Mouse (Mus musculus) neural tube, embryonic 10.5 days (tissue): ENCODE results near the gene Ptpn13.
A peak's percentile ranks its signal among the peaks of the same experiment; 100 is the strongest.

Experiments
- DNase-seq: peaks from one replicate; pipeline ENCODE4 v3.0.0-alpha.2; 2017; ENCODE audit warnings: low spot score; ENCODE audit errors: extremely low spot score

The Ptpn13 gene

GRCm38 (mm10) chr5:103422609-103423008, 2.4 kb upstream of the Ptpn13 start:
- no peak for DNase-seq

GRCm38 (mm10) chr5:103423305-103423926, 1.6 kb upstream of the Ptpn13 start:
- DNase-seq: peak; percentile 52

GRCm38 (mm10) chr5:103423927-103424315, 1.1 kb upstream of the Ptpn13 start:
- no peak for DNase-seq

GRCm38 (mm10) chr5:103425363-103426031, 505 bp downstream of the Ptpn13 start:
- DNase-seq: peak; percentile 71

- no peak for DNase-seq
Observed at GRCm38 (mm10) chr5:103426250-103426649, 1.3 kb downstream of the Ptpn13 start.

GRCm38 (mm10) chr5:103430986-103431385, 6.0 kb downstream of the Ptpn13 start:
- DNase-seq: no peak

GRCm38 (mm10) chr5:103431479-103431878, 6.5 kb downstream of the Ptpn13 start:
- no peak for DNase-seq

GRCm38 (mm10) chr5:103436039-103436944, 11.3 kb downstream of the Ptpn13 start:
- peak; percentile 51 for DNase-seq

GRCm38 (mm10) chr5:103437714-103438113, 12.7 kb downstream of the Ptpn13 start:
- no peak for DNase-seq

GRCm38 (mm10) chr5:103439171-103439570, 14.2 kb downstream of the Ptpn13 start:
- no peak for DNase-seq

- DNase-seq: no peak
Observed at GRCm38 (mm10) chr5:103440418-103441276, 15.7 kb downstream of the Ptpn13 start.

- no peak for DNase-seq
Observed at GRCm38 (mm10) chr5:103441706-103442105, 16.7 kb downstream of the Ptpn13 start.

GRCm38 (mm10) chr5:103442269-103442688, 17.3 kb downstream of the Ptpn13 start:
- DNase-seq: no peak

GRCm38 (mm10) chr5:103442921-103443320, 17.9 kb downstream of the Ptpn13 start:
- DNase-seq: no peak

- no peak for DNase-seq
Observed at GRCm38 (mm10) chr5:103445383-103445782, 20.4 kb downstream of the Ptpn13 start.

GRCm38 (mm10) chr5:103447806-103448416, 22.9 kb downstream of the Ptpn13 start:
- DNase-seq: no peak

GRCm38 (mm10) chr5:103448470-103448869, 23.5 kb downstream of the Ptpn13 start:
- DNase-seq: no peak

- no peak for DNase-seq
Observed at GRCm38 (mm10) chr5:103450663-103451062, 25.7 kb downstream of the Ptpn13 start.

- DNase-seq: no peak
Observed at GRCm38 (mm10) chr5:103453361-103454140, 28.6 kb downstream of the Ptpn13 start.

GRCm38 (mm10) chr5:103456794-103457193, 31.8 kb downstream of the Ptpn13 start:
- DNase-seq: no peak
